Mouse (Mus musculus) spleen, adult 2 months (tissue): ENCODE data around the gene Rbfox1.

Experiments used
- CTCF ChIP-seq: fragments of 200-500 bp; IDR thresholded peaks from 2 replicates; pipeline ENCODE4 v1.5.1; 2011; ENCODE audit warnings: mild to moderate bottlenecking, inconsistent platforms; ENCODE audit not compliant: insufficient read depth, insufficient read length, insufficient replicate concordance; ENCODE audit errors: extremely low read depth
- POLR2A ChIP-seq: fragments of 200-500 bp; IDR thresholded peaks from 2 replicates; pipeline ENCODE4 v1.6.1; 2011; ENCODE audit warnings: low read depth, low read length, inconsistent platforms

DNA sequence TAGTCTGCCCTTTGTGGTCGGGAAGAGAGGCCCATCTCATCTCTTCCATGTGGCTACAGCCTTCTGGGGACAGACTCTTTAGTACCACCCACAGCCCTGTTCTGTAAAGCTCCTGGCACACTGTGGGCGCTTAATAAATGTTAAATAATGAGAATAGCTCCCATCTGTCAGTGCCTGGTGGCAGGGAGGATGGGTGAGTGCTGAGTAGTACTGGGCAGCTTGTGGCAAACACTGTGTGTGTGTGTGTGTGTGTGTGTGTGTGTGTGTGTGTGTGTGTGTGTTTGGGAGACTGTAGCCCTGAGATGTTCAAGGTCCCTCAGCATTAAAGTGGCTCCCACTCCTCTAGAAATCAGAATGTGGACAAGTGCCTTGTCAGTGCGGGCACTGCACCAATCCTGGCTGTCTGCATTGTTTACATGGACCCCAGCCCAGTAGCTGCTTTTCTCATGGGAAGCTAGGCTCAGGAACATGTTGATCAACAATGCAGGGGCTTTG lies 1196.0 kb downstream of the Rbfox1 start:
- TF ChIP-seq POLR2A (no peak), CTCF (no peak)
